29 mouse cellular contexts compared by ENCODE assay signal in the genomic region with DNA sequence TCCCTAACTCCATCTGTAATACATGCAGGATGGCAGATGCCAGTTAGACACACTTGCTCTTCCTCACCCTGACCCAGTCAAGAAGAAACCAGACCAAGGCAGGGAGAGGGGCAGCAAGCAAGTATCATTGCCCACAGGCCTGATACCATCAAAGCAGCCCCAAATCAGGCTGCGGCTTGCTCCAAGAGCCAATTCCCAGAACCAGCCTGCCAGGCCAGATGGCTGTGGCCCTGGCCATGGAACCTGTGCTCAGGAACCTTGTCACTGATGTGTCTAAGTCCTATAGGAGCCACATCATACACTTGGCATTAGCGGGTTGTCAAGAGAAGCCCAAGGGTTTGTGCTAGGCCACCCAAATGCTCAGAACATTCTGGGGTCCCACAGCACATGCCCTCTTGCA.
"Had no signal": no experiment of that assay in that cellular context is flagged by ENCODE, and none has a peak within 500 bp of the region (broad histone marks: within the 10 kb centered on the region; RNA-seq: fewer than 3 reads in every experiment).

No protein-coding gene starts in this region.

- H3K4me1 ChIP-seq: limb, embryonic 10.5 days; limb, embryonic 12.5 days; limb, embryonic 13.5 days; limb, embryonic 15.5 days; liver, embryonic 12.5 days; liver, embryonic 13.5 days; liver, embryonic 15.5 days; lung, embryonic 15.5 days; megakaryocyte, embryonic 14.5 days; midbrain, embryonic 10.5 days; midbrain, embryonic 12.5 days; midbrain, embryonic 13.5 days; neural tube, embryonic 12.5 days had no signal

- H3K4me3 ChIP-seq: limb, embryonic 10.5 days; limb, embryonic 12.5 days; limb, embryonic 13.5 days; limb, embryonic 15.5 days; liver, embryonic 12.5 days; liver, embryonic 13.5 days; liver, embryonic 15.5 days; lung, embryonic 15.5 days; megakaryocyte, embryonic 14.5 days; midbrain, embryonic 10.5 days; midbrain, embryonic 12.5 days; midbrain, embryonic 13.5 days; midbrain, embryonic 15.5 days; myocyte; neural tube, embryonic 12.5 days; neural tube, embryonic 13.5 days had no signal

- DNase-seq: left cerebral cortex, postnatal 4 days; liver; liver, embryonic 13.5 days; liver, postnatal 0 days; lung, adult 18-20 months; lung, adult 2 months; lung, embryonic 14.5 days; lung, postnatal 10 days; lung, postnatal 14 days; lung, postnatal 36 days; lung, postnatal 4 days; midbrain, embryonic 14.5 days had no signal

- H3K27ac ChIP-seq: limb, embryonic 10.5 days; limb, embryonic 12.5 days; limb, embryonic 13.5 days; limb, embryonic 15.5 days; liver, embryonic 12.5 days; liver, embryonic 13.5 days; liver, embryonic 14.5 days; liver, embryonic 15.5 days; lung, embryonic 15.5 days; macrophage; midbrain, embryonic 10.5 days; midbrain, embryonic 12.5 days; midbrain, embryonic 13.5 days; midbrain, embryonic 15.5 days; neural tube, embryonic 12.5 days; neural tube, embryonic 13.5 days had no signal
